Mouse (Mus musculus) embryonic fibroblast, embryonic 13.5 days (primary cell): ENCODE measurements around the gene Gjc1.

Experiments
- CTCF ChIP-seq: IDR thresholded peaks from 2 replicates; pipeline ENCODE4 v1.5.1; 2011; ENCODE audit warnings: mild to moderate bottlenecking, control low read depth, low read length, moderate library complexity, borderline replicate concordance; ENCODE audit not compliant: insufficient read depth
- POLR2A ChIP-seq: IDR thresholded peaks from 2 replicates; pipeline ENCODE4 v1.6.1; 2011; ENCODE audit warnings: low read depth, mild to moderate bottlenecking, control low read depth, low read length, moderate library complexity

- TF ChIP-seq POLR2A: no peak
- no peak for TF ChIP-seq CTCF
These were observed 46.5 kb downstream of the Gjc1 start for GRCm38 (mm10) chr11:102772771-102773700.
